Mouse (Mus musculus) intestine, postnatal 0 days (tissue): ENCODE measurements around the gene Atp6v0b. TPM values are rescaled to one million over a fixed set of nuclear protein-coding genes. Genes with fewer than 3 reads are reported as not detected.
A peak's percentile ranks its signal among the peaks of the same experiment; 100 is the strongest.

Source experiments
- ATAC-seq: fragments of 200-750 bp; cut with Nextera tagmentation; 2 replicates; pipeline ENCODE4 v1.8.0; 2017; ENCODE audit warnings: mild to moderate bottlenecking, moderate TSS enrichment, moderate library complexity
- H3K27ac ChIP-seq: fragments of 300-500 bp; sonication (generic); 2 replicates; pipeline ENCODE4 v1.5.1; 2014; ENCODE audit warnings: mild to moderate bottlenecking, low read depth, low read length, moderate library complexity
- H3K27me3 ChIP-seq: fragments of 300-500 bp; sonication (generic); replicated peaks from 2 replicates; pipeline ENCODE4 v1.6.1; 2014; ENCODE audit warnings: low read length, mixed read lengths; ENCODE audit not compliant: control insufficient read depth, insufficient read depth
- H3K36me3 ChIP-seq: fragments of 300-500 bp; sonication (generic); 2 replicates; pipeline ENCODE4 v1.6.1; 2014; ENCODE audit warnings: mild to moderate bottlenecking, moderate library complexity; ENCODE audit not compliant: control insufficient read depth, insufficient read depth
- H3K4me1 ChIP-seq: fragments of 300-500 bp; sonication (generic); replicated peaks from 2 replicates; pipeline ENCODE4 v1.6.1; 2014; ENCODE audit warnings: antibody characterized with exemption, low read length, mixed read lengths; ENCODE audit not compliant: control insufficient read depth, insufficient read depth
- H3K4me2 ChIP-seq: fragments of 300-500 bp; sonication (generic); replicated peaks from 2 replicates; pipeline ENCODE4 v1.6.1; 2014; ENCODE audit warnings: low read depth, mild to moderate bottlenecking, moderate library complexity
- H3K4me3 ChIP-seq: fragments of 300-500 bp; sonication (generic); 2 replicates; pipeline ENCODE4 v1.5.1; 2014; ENCODE audit warnings: low read depth, low read length
- H3K9ac ChIP-seq: fragments of 300-500 bp; sonication (generic); 2 replicates; pipeline ENCODE4 v1.6.1; 2014; ENCODE audit warnings: mild to moderate bottlenecking, low read depth, low read length
- H3K9me3 ChIP-seq: fragments of 300-500 bp; sonication (generic); 2 replicates; pipeline ENCODE4 v1.6.1; 2016; ENCODE audit warnings: mixed run types; ENCODE audit not compliant: control insufficient read depth
- CTCF ChIP-seq: sonication (generic); IDR thresholded peaks from 2 replicates; pipeline ENCODE4 v1.5.1; 2016; ENCODE audit warnings: low read depth, mild to moderate bottlenecking, control low read depth, antibody characterized with exemption, moderate library complexity
- WGBS: fragments of 180-500 bp; shearing (Covaris S2); extraction: QIAGEN DNeasy Blood & Tissue Kit; methylation state at CpG from one replicate; pipeline ENCODE4 v1.1.7; 2014; 5-methylcytosine and 5-hydroxymethylcytosine counted together
- polyA plus RNA-seq: library from polyadenylated mRNA; unstranded; fragments of >200 nt; fragmentation: Nextera tagmentation; extraction: Ambion mirVana; gene quantifications from 2 replicates; pipeline ENCODE4 v1.2.1, GENCODE M21; 2015

Atp6v0b gene
- polyA plus RNA-seq, 1 experiment from 2014 or later: 442 TPM

DNA sequence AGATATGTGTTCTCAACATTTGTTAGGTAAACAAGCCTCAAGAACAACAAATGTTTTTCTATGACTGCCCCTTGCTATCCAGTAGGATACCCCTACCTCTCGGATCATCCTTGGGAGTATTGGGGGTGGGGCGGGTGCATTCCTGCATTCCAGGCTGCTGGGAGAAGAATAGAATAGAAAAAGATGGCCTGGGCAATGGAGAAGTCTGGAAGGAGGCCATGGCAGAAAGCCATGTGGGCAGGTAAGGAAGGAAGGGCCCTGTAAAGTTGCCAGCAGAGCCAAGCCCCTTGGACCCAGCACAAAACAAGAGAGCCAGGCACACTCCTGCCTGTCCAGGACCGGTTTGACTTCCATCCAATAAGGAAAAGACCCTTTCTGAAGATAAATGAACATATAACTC lies 26.3 kb upstream of the Atp6v0b start:
- no peak for TF ChIP-seq CTCF
- no peaks in the 10 kb centered on the region for H3K9me3 ChIP-seq
- no peaks in the 10 kb centered on the region for H3K27me3 ChIP-seq
- H3K4me1 ChIP-seq: peaks cover 11% of the 10 kb centered on the region
- H3K4me2 ChIP-seq: peak overlapping the region; percentile 98
- no peak for ATAC-seq
- no peak overlapping the region for H3K4me3 ChIP-seq
- 61% methylated on average over 3 of the region's 3 CpGs for WGBS
- H3K9ac ChIP-seq: no peak overlapping the region
- H3K27ac ChIP-seq: no peak overlapping the region
- H3K36me3 ChIP-seq: peaks cover 22% of the 10 kb centered on the region; the same call in 1 of the 2 replicates

- no peak for TF ChIP-seq CTCF
- Histone ChIP-seq H3K36me3 (peaks cover 22% of the 10 kb centered on the region; the same call in 1 of the 2 replicates), H3K27ac (no peak overlapping the region), H3K4me2 (0 out of 2 replicates have a peak overlapping the region, but pooled peaks have one; percentile 13), H3K4me3 (no peak overlapping the region), H3K4me1 (peaks cover 11% of the 10 kb centered on the region), H3K9me3 (no peaks in the 10 kb centered on the region), H3K9ac (no peak overlapping the region), H3K27me3 (no peaks in the 10 kb centered on the region)
- 65% methylated on average over 7 of the region's 7 CpGs for WGBS
- no peak for ATAC-seq
These were observed 25.6 kb upstream of the Atp6v0b start for GRCm38 (mm10) chr4:117912685-117913273.

DNA sequence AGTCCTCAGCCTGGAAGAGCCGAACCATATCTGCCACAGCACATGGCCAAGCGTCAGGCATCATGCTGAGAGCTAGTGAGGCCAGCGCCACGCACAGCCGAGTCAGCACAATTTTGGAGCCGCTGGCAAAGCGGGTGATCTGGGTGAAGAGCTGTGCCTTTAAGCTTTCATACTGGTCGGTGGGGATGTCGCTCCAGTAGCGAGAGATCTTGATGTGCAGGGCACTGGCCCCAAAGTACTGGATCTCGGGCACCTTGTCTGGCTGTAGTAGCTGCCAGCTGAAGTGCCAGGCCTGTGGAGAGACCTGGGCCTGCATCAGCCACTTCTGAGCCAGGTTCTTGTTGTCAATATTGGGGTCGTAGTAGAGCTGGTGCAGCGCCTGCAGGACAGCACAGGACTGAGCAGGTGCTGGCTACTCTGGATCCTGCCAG lies 25.0 kb upstream of the Atp6v0b start:
- H3K4me1 ChIP-seq: peaks cover 11% of the 10 kb centered on the region

DNA sequence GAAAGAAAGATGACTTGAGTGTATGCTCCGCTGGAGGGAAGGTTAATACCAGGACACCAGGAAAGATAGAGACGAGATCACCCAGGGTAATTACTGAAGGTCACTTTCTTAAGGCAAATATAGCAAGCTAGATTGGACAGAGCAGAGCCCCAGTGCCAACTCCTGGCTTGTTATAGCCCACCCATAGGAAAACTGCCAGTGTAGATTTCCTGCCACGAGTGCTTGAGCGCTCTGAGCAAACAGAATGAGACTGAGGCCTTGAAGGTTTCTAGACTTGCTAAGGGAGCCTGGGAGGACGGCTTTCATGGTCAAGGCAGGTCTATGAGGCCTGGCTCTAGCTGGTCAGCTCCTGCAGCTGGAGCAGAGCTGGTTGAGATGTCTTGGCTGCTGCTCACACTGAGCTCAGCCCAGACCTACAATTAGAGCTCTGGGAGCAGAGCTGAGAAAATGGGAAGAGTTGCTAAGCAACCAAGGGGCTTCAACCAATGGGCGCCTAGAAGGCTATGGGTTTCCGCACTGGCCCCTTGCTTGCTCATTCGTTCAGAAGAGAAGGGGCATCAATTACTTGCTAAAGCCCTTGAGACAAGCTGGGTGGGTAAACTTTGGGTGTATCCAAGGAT lies 21.8 kb upstream of the Atp6v0b start:
- Histone ChIP-seq H3K9me3 (no peaks in the 10 kb centered on the region), H3K27ac (no peak overlapping the region), H3K27me3 (no peaks in the 10 kb centered on the region), H3K4me1 (peaks cover 2% of the 10 kb centered on the region; the same call in 1 of the 2 replicates), H3K4me3 (no peak overlapping the region), H3K4me2 (no peak overlapping the region), H3K36me3 (peaks cover 40% of the 10 kb centered on the region), H3K9ac (no peak overlapping the region)
- ATAC-seq: no peak
- no peak for TF ChIP-seq CTCF
- WGBS: 74% methylated on average over 8 of the region's 8 CpGs

More for the DNA sequence above, 25.0 kb upstream of the Atp6v0b start:
- ATAC-seq: no peak
- no peaks in the 10 kb centered on the region for H3K27me3 ChIP-seq
- H3K4me3 ChIP-seq: no peak overlapping the region
- 95% methylated on average over 13 of the region's 13 CpGs for WGBS
- no peak for TF ChIP-seq CTCF
- H3K9me3 ChIP-seq: no peaks in the 10 kb centered on the region
- H3K36me3 ChIP-seq: peaks cover 22% of the 10 kb centered on the region; the same call in 1 of the 2 replicates
- no peak overlapping the region for H3K9ac ChIP-seq
- no peak overlapping the region for H3K4me2 ChIP-seq
- no peak overlapping the region for H3K27ac ChIP-seq

DNA sequence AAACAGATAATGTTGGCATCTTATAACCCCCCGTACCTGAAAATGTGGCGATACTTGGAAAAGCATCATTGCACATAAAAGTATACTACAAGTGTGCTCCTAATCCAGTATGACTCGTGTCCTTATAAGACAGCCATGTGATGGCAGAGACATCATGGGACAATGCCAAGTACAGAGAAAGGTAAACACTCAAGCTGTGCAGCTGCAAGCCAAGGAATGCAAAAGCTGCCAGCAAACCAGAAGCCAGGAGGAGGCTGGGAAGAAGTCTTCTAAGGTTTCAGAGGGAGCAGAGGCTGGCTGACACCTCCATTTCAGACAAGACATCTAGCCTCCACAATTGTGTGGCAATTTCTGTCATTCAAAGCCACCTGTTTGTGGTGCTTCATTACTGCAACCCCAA lies 19.1 kb upstream of the Atp6v0b start:
- no peak overlapping the region for H3K4me2 ChIP-seq
- no peak overlapping the region for H3K4me3 ChIP-seq
- no peaks in the 10 kb centered on the region for H3K4me1 ChIP-seq
- H3K9ac ChIP-seq: no peak overlapping the region
- H3K9me3 ChIP-seq: no peaks in the 10 kb centered on the region
- no peak overlapping the region for H3K27ac ChIP-seq
- peaks cover 56% of the 10 kb centered on the region for H3K36me3 ChIP-seq
- no peaks in the 10 kb centered on the region for H3K27me3 ChIP-seq
- no peak for ATAC-seq
- TF ChIP-seq CTCF: no peak
- WGBS: 71% methylated on average over 3 of the region's 3 CpGs

DNA sequence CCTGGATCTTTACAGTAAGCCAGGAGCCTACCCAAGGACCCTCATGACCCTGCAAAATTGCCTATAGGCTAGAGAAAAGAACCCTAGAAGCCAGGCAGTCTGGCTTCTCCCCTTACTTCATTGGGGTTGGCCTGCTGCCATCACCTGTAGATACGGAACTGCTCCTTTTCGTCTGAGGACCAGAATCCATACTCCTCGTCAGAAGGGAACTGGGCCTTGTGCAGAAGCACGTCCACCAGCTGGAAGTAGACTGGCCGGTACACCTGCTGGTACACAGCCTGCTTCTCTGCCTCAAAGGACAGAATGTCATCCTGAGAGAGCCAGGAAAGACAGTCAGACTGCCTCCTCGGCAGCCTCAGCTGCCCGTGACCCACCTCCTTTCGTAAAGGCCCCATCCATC lies 17.6 kb upstream of the Atp6v0b start:
- no peak overlapping the region for H3K9ac ChIP-seq
- H3K4me2 ChIP-seq: no peak overlapping the region
- no peaks in the 10 kb centered on the region for H3K9me3 ChIP-seq
- peaks cover 61% of the 10 kb centered on the region for H3K36me3 ChIP-seq
- H3K27ac ChIP-seq: no peak overlapping the region
- H3K4me1 ChIP-seq: no peaks in the 10 kb centered on the region
- H3K4me3 ChIP-seq: no peak overlapping the region
- 92% methylated on average over 8 of the region's 8 CpGs for WGBS
- no peak for TF ChIP-seq CTCF
- no peak for ATAC-seq
- H3K27me3 ChIP-seq: no peaks in the 10 kb centered on the region
